Mouse (Mus musculus) heart, postnatal 4 days (tissue): Measurements from ENCODE around the gene Aass. TPM values are rescaled to one million over a fixed set of nuclear protein-coding genes. Genes with fewer than 3 reads are reported as not detected.
A peak's percentile ranks its signal among the peaks of the same experiment; 100 is the strongest.
"Not testable (repeated sequence)": the region's sequence is repeated elsewhere in the genome, so short reads cannot be mapped to it uniquely, and the experiment has no call there.

ENCODE experiments used
- DNase-seq: peaks from one replicate; pipeline ENCODE4 v3.0.0; 2021
- total RNA-seq, 2 experiments: library from RNA; stranded (reverse); gene quantifications; 2 replicates each; pipeline ENCODE4 v1.2.3; 2021

The Aass gene
- total RNA-seq: under 1 TPM; 0.31 to 0.41 TPM

DNA sequence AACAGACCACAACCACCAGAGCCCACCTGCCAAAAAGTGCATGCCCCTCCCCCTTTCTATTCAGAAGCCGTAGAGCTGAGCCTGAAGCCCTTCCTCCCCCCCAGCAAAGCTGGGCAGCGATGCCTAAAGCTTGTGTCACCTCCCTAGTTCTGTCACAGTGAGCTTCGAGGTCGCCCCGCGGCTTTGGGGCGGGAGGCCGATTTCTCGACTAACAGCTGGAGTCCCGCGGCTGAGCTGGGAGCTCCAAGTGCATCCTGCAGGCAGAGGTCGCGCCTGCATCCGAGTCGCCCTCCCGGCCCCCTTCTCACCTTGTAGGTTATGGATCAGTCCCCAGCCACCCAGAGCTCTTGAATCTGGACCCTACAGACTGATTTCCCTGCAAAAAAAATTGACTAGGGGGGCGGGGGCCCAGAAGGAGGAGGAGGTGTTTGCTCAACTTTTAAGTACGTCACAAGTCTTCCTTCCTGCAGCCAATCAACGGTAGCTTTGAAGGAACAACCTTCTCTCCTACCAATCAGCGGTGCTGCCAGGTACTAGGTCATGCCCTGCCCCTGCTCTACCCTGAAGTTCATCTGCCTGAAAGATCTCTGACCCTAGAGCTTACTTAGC is at the start of gene Aass:
TSS of gene Aass (minus strand) at position 414 of the 609 bp plus-strand sequence.
- peak; percentile 16 for DNase-seq

DNA sequence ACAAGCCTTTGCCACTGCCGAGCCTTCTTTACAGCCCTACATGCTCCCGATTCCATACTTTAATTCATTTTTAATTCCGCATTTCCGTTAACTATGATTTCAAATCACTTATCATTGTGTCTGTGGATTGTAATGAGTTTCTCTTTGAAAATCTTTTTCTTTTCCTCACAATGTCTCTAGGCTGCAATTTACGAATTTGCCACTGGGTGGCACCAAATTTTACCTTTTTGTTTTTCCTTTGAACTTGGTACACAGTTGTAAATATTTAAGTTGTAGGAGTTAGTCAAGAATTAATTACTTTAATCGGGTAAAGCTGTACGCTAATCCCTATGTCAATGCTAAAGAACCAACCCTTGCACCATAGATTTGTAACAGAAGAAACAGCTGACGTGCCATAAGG is 47.3 kb upstream of the Aass start:
- peak; percentile 38 for DNase-seq

DNA sequence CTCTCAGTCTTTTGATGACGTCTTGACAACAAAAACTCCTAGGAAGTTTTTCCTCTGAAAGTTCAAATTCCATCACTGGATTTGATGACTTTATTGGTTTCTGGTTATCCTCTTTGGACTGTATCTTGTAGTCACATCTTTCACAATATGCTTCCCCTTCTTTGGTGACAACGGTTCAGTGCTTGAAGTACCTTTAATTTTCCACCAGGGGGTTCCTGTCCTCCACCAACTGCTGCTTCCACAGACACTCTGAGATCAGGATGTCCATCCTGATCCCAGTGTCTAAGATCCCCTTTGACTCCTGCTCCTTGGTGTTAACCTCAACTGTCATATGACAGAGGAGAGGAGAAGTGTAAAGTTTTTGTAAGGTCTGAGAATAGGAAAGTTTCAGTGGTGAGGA is 31.0 kb upstream of the Aass start:
- DNase-seq: not testable (repeated sequence)

DNA sequence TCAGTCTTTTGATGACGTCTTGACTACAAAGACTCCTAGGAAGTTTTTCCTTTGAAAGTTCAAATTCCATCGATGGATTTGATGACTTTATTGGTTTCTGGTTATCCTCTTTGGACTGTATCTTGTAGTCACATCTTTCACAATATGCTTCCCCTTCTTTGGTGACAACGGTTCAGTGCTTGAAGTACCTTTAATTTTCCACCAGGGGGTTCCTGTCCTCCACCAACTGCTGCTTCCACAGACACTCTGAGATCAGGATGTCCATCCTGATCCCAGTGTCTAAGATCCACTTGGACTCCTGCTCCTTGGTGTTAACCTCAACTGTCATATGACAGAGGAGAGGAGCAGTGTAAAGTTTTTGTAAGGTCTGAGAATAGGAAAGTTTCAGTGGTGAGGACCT is 23.6 kb upstream of the Aass start:
- not testable (repeated sequence) for DNase-seq

DNA sequence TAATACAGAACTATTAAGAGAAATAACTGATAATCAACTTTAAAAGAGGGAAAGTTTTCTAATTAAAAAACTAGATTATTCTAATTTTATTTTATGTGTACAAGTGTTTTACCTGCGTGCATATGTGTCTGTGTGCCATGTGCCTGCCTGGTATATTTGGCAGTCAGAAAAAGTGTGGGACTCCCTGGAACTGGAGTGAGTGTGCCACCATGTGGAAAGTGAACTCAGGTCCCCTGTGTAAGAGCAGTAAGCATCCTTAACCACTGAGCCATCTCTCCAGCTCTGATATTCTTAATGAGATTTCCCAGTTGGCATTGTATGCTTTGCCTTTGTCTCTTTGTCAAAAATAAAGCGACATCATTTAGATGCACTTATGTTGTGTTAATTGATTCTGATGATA is 20.3 kb upstream of the Aass start:
- DNase-seq: no peak

DNA sequence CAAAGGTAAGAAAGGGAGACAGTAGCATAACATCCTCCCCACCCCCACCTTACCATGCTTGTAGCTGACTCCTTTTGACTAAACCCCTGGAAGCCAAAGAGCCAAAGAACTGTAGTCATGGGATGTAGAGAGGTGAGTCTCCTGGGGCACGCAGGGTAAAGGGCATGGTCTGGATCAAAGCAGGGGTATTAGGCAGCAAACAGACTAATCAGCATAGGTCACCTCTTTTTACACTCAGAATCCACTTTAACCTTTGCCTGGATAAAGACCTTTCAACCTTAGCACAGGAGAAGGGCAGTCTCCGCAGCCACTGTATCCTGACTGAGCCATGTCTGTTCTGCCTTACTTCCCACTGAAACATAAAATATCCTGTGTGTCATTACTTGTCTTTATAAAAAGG is 14.4 kb upstream of the Aass start:
- DNase-seq: no peak

DNA sequence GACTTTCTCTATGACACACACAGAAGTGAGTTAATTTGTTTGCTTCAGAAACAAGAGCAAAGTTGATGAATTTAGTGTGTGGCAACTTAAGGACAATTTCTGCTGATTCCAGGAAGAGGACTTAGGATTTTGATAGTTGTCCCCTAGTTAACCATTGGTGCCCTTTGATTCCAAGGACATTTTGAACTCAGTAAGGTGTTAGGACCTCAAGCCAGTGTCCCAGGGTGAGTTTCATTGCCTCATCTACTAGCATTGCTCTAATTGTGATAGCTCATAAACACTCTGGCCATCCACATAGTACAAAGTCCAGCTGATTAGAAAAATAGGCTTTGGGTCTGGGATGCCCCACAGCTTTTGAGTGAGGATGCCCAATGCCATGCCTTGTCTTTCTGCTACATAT is 11.2 kb upstream of the Aass start:
- no peak for DNase-seq

DNA sequence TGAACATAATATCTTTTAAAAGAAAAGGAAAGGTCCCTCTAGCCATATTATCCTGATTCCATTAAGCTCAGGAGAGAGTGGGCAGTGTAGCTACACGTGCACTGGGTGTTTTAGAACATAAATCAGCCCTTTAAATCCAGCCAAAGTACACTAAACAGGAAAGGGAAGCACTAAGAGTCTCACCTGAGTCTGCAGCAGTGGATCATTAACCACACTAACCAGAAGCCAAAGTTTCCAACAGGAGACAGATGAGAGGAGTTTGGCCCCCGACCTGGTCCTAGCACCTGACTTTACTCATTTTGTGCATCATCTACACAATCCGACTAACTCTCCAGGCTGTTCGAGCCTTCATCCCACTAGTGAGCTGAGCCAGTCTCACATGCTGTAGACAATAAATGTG is 1.8 kb downstream of the Aass start:
- no peak for DNase-seq

DNA sequence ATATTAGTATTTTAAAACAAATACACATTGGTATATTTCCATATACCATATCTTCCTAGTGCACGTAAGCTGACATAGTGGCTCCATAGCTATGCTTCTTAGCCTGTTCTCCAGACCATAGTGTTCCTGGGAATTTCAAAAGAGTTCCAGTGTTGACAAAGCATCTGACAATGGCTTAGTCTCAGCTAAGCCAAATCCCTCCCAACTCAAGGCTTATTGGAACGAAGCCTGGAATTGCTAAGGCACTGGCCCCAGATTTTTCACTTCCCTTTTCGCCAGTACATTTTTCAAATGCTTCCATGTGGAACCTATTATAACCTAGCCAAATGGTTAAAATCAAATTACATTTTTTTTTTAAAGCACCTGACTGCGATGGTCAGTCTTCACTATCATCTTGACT is 3.6 kb downstream of the Aass start:
- DNase-seq: peak; percentile 11

DNA sequence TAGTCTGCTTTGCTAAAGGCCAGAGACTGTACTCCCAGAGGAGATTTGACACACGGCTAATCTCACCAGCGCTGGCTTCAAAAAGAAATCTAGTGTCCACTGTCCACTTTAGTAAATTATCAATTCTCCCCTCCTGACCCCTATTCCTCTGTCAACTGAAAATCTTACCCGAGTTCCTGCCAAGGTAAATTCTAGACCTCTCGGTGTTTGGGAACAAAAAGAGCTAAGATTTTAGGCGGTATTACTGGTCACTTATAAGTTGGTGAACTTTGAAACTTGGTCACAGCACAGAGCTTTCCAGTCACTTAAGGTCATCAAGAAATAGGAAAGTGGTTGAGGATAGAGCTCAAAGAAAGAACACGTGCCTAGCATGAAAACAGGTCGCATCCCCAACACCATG is 6.1 kb downstream of the Aass start:
- no peak for DNase-seq

DNA sequence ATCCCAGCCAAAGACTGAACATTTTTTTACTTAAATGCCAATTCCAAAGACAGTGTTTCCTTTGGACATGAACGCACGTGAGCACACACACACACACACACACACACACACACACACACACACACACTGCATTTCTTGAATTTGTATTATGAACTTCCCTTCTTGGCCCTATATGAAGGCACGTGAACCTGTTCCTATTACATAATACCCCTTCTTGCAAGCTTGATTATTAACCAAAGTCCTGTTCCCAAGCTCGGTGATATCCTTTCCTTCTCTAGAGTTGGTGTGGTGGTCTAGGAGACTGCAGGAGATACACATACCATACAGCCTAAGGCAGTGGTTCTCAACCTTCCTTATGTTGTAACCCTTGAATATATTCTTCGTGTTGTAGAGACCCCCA is 7.0 kb downstream of the Aass start:
- no peak for DNase-seq

DNA sequence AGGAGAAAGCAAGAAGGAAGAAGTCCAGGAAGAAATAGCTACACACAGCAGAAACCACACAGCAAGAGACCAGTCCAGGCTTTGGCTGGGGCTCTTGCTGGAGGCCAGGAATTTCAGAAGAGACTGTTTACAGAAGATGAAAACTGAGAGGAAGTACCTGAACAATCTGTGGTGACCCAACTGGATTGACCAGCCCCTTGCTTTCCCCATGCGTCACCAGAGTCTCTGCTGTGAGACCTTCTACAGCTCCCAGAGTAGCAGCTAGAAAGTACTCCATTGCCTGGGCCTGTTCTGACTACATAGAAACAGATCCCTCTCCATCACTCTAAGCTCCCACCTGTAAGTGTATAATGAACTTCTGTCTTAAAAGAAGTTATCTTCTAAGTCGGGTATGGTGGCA is 8.0 kb downstream of the Aass start:
- DNase-seq: no peak

DNA sequence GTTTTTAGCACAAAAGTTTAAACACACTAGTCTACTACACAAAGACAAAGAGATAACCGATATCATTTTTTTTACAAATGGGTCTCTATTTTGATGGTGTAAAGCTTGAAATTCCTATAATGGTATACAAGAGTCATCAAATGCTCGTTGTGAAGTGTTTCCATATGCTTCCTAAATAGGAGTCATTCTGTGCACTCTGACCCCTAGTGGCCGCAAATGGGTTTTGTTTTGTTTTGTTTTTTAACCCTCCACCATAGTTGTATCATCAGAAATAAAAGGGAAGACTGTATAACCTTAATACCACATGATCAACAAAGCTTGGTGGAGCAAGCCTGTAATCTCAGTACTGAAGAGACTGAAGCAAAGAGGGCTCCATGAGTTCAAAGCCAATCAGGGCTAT is 9.9 kb downstream of the Aass start:
- peak; percentile 13 for DNase-seq

DNA sequence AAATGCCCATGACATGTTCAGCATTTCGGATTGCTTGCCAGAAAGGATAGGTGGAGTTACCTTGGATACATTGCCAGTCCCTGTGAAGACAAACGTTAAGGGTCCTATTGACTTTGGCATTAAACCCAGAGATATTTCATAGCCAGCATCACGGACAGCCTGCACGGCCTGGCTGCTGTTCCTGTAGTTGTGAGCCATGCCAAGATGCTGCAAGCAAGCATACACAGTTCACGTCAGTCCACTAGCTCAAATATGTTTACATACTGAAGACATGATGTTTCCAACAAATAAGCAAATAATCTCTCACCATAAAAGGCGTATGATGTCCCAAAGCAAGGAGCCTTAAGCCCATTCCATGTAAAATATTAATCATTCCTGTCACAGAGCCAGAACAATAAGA is 18.0 kb downstream of the Aass start:
- no peak for DNase-seq

DNA sequence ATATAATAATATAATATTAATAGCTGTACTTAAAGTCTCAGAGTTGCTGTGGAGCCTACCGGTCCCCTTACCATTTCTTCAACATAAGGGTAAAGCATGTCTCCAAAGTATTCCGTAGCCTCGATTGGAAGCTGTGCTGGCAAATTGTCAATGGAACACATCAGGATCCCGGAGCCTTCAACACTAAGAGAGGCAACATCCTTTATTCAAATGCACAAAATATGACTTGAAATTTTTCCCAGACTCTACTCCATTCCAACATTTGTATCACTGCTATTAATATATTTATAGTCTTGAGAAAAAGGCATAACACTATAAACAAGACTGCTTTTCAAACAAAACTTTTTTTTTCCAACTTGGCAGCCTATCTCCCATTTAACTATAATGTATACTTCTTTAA is 25.7 kb downstream of the Aass start:
- no peak for DNase-seq

DNA sequence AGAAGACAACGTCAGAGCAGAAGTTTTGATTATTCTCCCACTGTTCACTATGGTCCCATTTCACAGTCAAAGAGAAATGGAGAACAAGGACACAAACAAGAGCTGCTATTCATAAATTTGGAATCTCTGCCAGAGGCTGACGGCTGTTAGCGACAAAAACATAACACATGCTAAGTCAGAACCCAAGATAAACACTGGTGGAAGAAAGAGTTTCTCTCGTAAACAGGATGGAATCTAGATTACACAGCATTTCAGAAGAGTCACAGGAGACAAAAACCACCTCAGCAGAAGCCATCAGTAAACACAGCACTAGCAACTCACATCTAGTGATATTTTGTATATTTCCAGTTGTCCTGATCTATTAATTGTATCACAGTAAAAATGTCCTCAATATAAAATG is 26.4 kb downstream of the Aass start:
- DNase-seq: no peak

DNA sequence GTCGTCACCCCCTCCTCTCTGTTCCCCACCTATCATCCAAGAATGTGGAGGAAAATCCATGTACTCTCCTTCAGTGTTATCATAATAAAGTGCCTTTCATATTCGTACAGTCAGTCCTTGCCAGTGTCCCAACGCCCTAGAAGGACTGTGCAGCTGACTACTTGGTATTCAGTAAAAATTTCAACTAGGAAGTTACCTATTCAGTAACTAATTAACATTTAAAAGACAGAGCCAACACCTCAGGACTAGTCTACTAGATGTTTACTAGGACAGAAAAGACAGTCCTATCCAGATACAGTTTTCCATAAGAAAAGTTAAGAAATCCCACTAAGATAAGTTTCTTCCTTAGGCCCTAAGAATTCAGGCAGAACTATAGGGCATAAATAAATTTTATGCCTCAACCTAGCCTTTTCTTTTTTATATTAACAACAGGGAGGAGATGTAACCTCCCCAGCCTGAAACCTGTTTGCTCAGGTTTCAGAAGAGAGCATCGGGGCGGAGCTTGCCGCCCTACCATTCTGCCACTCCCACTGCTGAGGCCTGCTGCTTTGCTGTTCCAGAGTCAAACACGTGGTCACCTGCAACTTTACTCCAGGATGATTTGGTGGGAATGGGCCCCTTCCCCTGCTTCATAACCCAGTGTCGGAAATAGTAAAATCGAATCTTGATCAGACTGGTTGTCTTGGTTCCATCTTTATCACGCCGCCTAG is 42.3 kb downstream of the Aass start:
- not testable (repeated sequence) for DNase-seq

DNA sequence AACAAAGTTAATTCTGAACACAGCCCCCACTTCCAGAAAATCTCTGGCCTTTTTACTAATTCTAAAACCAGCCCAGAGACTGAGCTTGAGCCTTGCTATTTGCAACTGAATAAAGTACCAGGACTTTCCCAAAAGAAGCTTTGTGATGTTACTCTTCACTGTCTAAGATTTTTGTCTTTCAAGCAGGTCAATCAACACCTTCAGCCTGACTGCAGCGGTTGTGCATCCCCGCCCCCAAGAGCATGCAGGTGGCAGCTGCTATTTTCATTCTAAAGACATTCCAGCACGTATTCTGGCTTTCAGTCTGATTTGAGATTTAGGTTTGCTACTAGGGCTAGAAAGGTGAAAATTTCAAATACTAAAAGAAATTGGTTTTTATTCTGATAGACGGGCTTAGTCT is 43.5 kb downstream of the Aass start:
- DNase-seq: not testable (repeated sequence)

DNA sequence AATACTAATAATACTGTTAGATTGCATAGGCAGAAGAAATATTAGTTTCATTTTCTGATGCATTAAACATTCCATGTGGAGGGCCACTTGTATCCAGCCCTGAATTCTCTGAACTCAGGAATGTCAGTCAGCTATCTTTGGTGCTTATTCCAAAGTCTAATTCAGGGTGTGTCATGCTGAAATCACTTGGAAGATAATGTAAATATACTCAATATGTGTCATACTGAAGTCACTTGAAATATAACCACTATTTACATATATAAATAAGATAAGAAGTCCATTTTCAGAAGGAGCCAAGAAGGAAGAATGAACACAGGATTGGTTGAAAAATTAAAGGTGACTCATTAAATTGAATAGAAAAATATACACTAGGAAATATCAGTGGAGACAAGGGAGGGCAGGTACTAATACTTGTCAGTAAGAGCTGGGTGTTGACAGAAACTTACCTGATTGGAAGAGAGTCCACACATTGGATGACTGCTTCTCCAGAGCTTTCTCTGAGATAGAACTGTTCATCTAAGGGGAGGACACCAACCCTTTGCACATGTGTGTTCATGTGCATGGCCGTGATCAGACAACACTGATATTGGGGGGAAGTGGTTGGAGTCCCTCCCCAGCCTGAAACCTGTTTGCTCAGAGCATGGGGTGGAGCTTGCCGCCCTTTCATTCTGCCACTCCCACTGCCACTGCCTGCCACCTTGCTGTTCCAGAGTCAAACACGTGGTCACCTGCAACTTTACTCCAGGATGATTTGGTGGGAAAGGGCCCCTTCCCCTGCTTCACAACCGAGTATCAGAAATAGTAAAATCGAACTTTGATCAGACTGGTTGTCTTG is 48.0 kb downstream of the Aass start:
- no peak for DNase-seq

DNA sequence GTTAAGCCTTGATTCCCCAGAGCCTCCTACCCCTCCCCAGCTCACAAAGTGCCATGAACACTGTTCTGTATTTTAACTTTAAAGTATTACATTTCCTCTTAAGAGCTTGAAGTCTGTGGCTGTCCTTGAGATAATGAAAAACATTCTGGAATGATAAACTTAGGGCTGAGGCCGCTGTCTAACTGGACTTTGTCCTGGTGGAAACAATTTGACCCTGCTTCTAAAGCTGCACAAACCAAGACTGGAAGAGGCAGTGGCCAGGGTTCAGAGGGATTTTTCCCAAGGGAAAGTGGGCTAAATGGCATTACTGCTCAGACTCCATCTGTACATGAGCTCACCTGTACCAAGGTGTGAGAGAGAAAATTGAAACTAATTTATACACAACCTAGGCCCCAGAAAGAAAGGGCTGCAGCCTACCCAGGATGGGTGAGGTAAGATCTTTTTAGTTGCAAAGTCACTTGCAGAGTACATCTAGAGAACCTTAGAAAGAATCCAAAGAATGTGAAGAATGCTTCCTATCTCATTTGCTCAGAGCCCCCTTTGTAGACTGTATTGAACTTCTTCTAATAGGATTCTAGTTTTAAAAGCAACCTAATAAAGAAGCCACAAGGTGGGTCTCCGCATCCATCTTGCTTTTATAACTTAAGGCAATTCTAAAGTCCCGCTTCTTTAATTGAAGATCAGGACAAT is 52.6 kb downstream of the Aass start:
- no peak for DNase-seq

DNA sequence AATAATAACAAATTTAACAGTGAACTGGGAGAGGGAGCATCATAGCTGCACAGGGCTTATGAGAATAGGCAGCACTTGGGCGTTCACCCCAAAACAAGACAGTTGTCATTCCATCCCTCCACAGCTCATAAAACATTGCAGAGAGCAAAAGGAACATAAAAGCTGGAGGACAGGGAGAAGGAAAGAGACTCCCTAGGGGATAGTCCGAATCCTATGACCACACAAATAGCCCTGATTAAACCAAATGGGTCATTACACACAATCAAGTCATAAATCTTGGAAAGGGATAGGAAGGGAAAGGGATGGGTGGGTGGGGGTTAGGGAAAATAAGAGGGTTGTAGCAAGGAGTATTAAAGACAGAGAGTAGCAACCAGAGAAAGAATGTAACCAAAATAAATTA is 54.5 kb downstream of the Aass start:
- no peak for DNase-seq

DNA sequence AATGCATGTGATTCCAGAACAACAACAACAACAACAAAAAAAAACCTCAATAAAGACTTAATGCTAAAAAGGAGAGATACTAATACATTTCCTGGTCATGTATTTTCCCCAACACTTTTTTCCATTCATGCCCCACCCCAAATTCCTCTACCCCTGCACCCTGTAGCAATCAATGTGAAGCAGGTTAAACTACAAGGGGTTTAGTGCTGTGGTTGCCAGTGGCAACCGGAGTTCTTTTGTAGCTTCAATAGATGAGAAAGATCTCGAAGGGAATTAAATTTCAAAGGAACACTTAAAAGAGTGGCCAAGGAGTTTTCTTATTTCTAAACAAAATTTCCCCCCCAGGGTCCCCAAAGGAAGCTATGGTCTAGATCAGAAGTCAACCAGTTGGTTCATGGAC is 56.7 kb downstream of the Aass start:
- no peak for DNase-seq

DNA sequence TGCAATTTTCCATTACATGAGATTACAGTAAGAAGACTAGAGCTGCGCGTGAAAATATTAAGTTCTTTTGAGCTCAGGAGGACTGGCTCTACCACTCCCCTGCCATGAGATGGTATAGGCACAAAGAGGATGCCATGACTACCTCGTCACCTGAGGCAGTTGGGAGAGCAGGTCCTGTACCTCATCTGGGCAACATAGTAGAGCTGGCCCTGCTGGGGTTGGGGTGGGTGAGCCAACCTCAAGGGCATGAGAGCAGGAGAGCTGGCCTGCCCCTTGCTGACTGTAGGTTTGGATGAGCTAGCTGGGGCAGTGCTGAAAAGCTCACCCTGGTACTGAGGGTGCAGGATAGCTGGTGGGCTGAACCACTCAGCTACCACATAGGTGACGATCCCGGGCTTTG is 77.1 kb downstream of the Aass start:
- no peak for DNase-seq
